Mouse (Mus musculus): ENCODE data around the gene Trpm6. TPM values are rescaled to one million over a fixed set of nuclear protein-coding genes. Genes with fewer than 3 reads are reported as not detected.

Gene Trpm6
- polyA plus RNA-seq, 1 experiment = not detected

GRCm38 (mm10) chr19:18881162-18881561 lies 131.4 kb downstream of the Trpm6 start:
- Histone ChIP-seq H3K27me3 (replicated peaks) (no peaks in the 10 kb centered on the region), H3K36me3 (replicated peaks; ENCODE audit: low read length) (no peaks in the 10 kb centered on the region), H3K4me1 (no peaks in the 10 kb centered on the region), H3K4me3 (replicated peaks) (no peak overlapping the region), H3K9me3 (no peaks in the 10 kb centered on the region)
- TF ChIP-seq FLI1 (IDR thresholded peaks at IDR 0.05; ENCODE audit: low read length) (no peak), GATA1 (IDR thresholded peaks at IDR 0.05; ENCODE audit: borderline replicate concordance, low read length) (no peak)

- TF ChIP-seq GATA1 (IDR thresholded peaks at IDR 0.05; ENCODE audit: borderline replicate concordance, low read length) (no peak), FLI1 (IDR thresholded peaks at IDR 0.05; ENCODE audit: low read length) (no peak)
- no peaks in the 10 kb centered on the region for H3K4me1 ChIP-seq
- H3K27me3 ChIP-seq (replicated peaks) = peaks cover 11% of the 10 kb centered on the region
- no peak overlapping the region for H3K4me3 ChIP-seq (replicated peaks)
- H3K36me3 ChIP-seq (replicated peaks; ENCODE audit: low read length) = no peaks in the 10 kb centered on the region
- no peaks in the 10 kb centered on the region for H3K9me3 ChIP-seq
These were observed 138.0 kb downstream of the Trpm6 start for GRCm38 (mm10) chr19:18887646-18888407.

DNA sequence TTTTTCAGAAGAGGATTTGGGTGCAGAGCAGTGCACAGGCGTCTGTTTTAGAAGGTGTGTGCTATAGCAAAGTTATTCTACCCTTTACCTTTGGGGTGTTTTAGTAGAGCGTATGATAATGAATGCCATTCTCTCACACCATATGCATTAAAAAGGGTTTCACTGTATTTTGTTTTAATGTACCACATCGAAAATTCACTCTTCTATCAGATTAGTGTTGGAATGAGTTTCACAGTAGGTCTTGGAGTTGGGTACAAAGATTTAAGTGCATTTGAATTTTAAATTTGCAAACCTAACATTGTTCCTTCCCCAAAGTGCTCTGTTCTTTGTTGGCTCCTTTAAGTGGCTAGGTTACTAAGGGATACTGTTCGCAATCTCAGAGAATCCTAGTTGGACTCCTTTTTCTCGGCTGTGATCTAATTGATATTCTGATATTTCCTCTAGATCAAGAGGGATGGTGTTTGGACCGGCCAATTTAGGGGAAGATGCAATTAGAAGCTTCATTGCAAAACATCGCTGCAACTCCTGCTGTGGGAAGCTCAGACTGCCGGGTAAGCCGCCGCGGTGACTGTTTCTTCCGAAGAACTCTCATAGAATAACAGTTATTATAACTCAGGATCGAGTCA lies 138.8 kb downstream of the Trpm6 start:
- H3K4me1 ChIP-seq = no peaks in the 10 kb centered on the region
- H3K27me3 ChIP-seq (replicated peaks) = peaks cover 11% of the 10 kb centered on the region
- H3K36me3 ChIP-seq (replicated peaks; ENCODE audit: low read length) = no peaks in the 10 kb centered on the region
- H3K9me3 ChIP-seq = no peaks in the 10 kb centered on the region
- TF ChIP-seq GATA1 (IDR thresholded peaks at IDR 0.05; ENCODE audit: borderline replicate concordance, low read length) = no peak
- no peak for TF ChIP-seq FLI1 (IDR thresholded peaks at IDR 0.05; ENCODE audit: low read length)
- H3K4me3 ChIP-seq (replicated peaks) = no peak overlapping the region

DNA sequence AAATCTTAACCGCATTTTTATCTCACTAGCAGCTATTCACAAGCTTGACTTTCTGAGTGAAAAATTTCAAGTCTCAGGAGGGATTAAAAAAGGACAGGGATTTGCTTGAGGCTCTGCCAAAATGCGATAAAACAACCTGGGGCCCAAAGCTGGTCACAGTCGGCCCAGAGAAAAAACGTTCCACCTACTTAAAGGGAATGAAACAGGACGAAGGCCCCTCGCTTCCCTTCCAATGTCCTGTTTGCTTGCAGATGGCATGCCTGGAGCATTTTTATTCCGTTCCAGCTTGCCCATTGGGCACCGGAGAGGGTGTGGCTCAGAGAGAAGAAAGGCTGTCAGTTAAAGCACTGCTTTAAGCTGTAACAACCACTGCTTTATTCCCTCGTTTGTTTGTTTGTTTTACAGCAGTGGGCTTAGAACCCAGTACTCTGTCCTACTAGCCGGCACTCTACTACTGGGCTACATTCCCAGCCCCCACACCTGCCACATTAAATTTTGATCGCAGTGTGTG lies 139.4 kb downstream of the Trpm6 start:
- H3K4me3 ChIP-seq (replicated peaks) = no peak overlapping the region
- H3K9me3 ChIP-seq = no peaks in the 10 kb centered on the region
- H3K4me1 ChIP-seq = no peaks in the 10 kb centered on the region
- H3K36me3 ChIP-seq (replicated peaks; ENCODE audit: low read length) = no peaks in the 10 kb centered on the region
- peaks cover 11% of the 10 kb centered on the region for H3K27me3 ChIP-seq (replicated peaks)
- TF ChIP-seq GATA1 (IDR thresholded peaks at IDR 0.05; ENCODE audit: borderline replicate concordance, low read length) = no peak
- no peak for TF ChIP-seq FLI1 (IDR thresholded peaks at IDR 0.05; ENCODE audit: low read length)

- Histone ChIP-seq H3K9me3 (no peaks in the 10 kb centered on the region), H3K4me3 (replicated peaks) (no peak overlapping the region), H3K36me3 (replicated peaks; ENCODE audit: low read length) (no peaks in the 10 kb centered on the region), H3K27me3 (replicated peaks) (peaks cover 11% of the 10 kb centered on the region), H3K4me1 (no peaks in the 10 kb centered on the region)
- TF ChIP-seq GATA1 (IDR thresholded peaks at IDR 0.05; ENCODE audit: borderline replicate concordance, low read length) (no peak), FLI1 (IDR thresholded peaks at IDR 0.05; ENCODE audit: low read length) (no peak)
These were observed 139.8 kb downstream of the Trpm6 start for GRCm38 (mm10) chr19:18889632-18890031.

GRCm38 (mm10) chr19:18890216-18890615 lies 140.4 kb downstream of the Trpm6 start:
- Histone ChIP-seq H3K4me3 (replicated peaks) (no peak overlapping the region), H3K36me3 (replicated peaks; ENCODE audit: low read length) (no peaks in the 10 kb centered on the region), H3K27me3 (replicated peaks) (peaks cover 11% of the 10 kb centered on the region), H3K9me3 (no peaks in the 10 kb centered on the region), H3K4me1 (no peaks in the 10 kb centered on the region)
- TF ChIP-seq GATA1 (IDR thresholded peaks at IDR 0.05; ENCODE audit: borderline replicate concordance, low read length) = no peak
- TF ChIP-seq FLI1 (IDR thresholded peaks at IDR 0.05; ENCODE audit: low read length) = no peak

DNA sequence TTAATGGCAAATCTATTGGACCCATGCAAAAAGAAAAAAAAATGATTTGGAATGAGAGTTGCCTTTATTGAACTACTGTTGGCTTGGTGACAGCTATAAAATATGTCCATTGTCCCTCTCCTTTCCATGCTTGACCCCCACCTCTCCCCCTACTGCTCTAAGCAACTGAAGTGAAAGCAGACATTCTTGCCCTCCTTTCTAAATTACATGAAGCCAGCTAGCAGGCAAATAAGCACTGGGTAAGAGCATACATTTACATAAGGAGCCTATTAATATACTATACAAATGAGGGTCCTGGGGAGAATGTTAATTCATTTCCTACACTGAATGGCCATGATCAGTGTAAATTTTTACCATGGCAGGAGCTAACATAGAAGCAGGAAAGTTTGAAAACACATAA lies 148.5 kb downstream of the Trpm6 start:
- no peaks in the 10 kb centered on the region for H3K4me1 ChIP-seq
- H3K27me3 ChIP-seq (replicated peaks) = no peaks in the 10 kb centered on the region
- TF ChIP-seq GATA1 (IDR thresholded peaks at IDR 0.05; ENCODE audit: borderline replicate concordance, low read length) (no peak), FLI1 (IDR thresholded peaks at IDR 0.05; ENCODE audit: low read length) (no peak)
- H3K36me3 ChIP-seq (replicated peaks; ENCODE audit: low read length) = no peaks in the 10 kb centered on the region
- no peaks in the 10 kb centered on the region for H3K9me3 ChIP-seq
- no peak overlapping the region for H3K4me3 ChIP-seq (replicated peaks)

DNA sequence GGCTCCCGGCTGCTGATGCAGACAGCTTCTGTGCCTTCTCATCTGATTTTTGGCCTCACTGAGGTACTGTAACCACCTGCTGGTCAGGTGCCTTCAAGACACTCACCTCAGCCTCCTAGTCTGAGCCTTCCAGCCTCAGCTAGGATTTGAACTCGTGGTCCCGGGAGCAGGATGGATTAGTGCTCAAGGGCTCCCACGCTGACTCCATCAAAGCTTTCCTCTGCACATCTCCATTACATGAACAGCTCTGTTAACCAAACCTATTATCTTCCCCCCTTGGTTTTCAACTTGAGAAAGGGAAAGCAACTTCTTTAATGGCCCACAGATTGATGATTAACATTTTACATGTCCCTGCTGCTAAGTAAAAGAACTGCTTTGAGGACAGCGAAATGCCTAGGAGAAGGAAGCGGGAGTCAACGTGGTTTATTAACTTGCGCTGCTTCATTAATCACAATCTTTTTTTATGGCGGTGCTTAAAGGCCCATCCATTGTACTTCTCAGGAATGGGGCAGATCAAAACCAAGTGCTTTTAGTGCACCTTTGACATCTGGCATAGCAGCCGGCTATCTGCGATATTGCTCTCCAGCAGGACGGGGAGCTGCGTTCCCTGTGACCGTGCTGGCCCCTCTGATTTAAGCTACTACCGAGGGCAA lies 152.4 kb downstream of the Trpm6 start:
- no peaks in the 10 kb centered on the region for H3K9me3 ChIP-seq
- no peaks in the 10 kb centered on the region for H3K36me3 ChIP-seq (replicated peaks; ENCODE audit: low read length)
- no peak overlapping the region for H3K4me3 ChIP-seq (replicated peaks)
- H3K4me1 ChIP-seq = no peaks in the 10 kb centered on the region
- no peaks in the 10 kb centered on the region for H3K27me3 ChIP-seq (replicated peaks)
- TF ChIP-seq GATA1 (IDR thresholded peaks at IDR 0.05; ENCODE audit: borderline replicate concordance, low read length) (no peak), FLI1 (IDR thresholded peaks at IDR 0.05; ENCODE audit: low read length) (no peak)

- Histone ChIP-seq H3K9me3 (no peaks in the 10 kb centered on the region), H3K36me3 (replicated peaks; ENCODE audit: low read length) (no peaks in the 10 kb centered on the region), H3K4me1 (no peaks in the 10 kb centered on the region), H3K4me3 (replicated peaks) (no peak overlapping the region), H3K27me3 (replicated peaks) (no peaks in the 10 kb centered on the region)
- TF ChIP-seq FLI1 (IDR thresholded peaks at IDR 0.05; ENCODE audit: low read length) (no peak), GATA1 (IDR thresholded peaks at IDR 0.05; ENCODE audit: borderline replicate concordance, low read length) (no peak)
These were observed 152.9 kb downstream of the Trpm6 start for GRCm38 (mm10) chr19:18902694-18903067.

- Histone ChIP-seq H3K36me3 (replicated peaks; ENCODE audit: low read length) (no peaks in the 10 kb centered on the region), H3K27me3 (replicated peaks) (no peaks in the 10 kb centered on the region), H3K4me1 (no peaks in the 10 kb centered on the region), H3K4me3 (replicated peaks) (no peak overlapping the region), H3K9me3 (no peaks in the 10 kb centered on the region)
- TF ChIP-seq FLI1 (IDR thresholded peaks at IDR 0.05; ENCODE audit: low read length) (no peak), GATA1 (IDR thresholded peaks at IDR 0.05; ENCODE audit: borderline replicate concordance, low read length) (no peak)
These were observed 155.7 kb downstream of the Trpm6 start for GRCm38 (mm10) chr19:18905511-18905910.

All from megakaryocyte, embryonic 14.5 days (primary cell).